Mouse (Mus musculus) hindbrain, embryonic 11.5 days (tissue): ENCODE measurements around the gene Itih5. TPM values are rescaled to one million over a fixed set of nuclear protein-coding genes. Genes with fewer than 3 reads are reported as not detected.
A peak's percentile ranks its signal among the peaks of the same experiment; 100 is the strongest.

Experiments
- ATAC-seq: fragments of 200-750 bp; cut with Nextera tagmentation; 2 replicates; pipeline ENCODE4 v1.8.0; 2017; ENCODE audit warnings: mild to moderate bottlenecking, moderate TSS enrichment, moderate library complexity; ENCODE audit not compliant: low FRiP score
- DNase-seq: peaks from one replicate; pipeline ENCODE4 v3.0.0-alpha.2; 2015; ENCODE audit warnings: low spot score
- H3K27ac ChIP-seq: fragments of 300-500 bp; sonication (generic); 2 replicates; pipeline ENCODE4 v1.5.1; 2014; ENCODE audit warnings: mild to moderate bottlenecking, low read depth, low read length
- H3K27me3 ChIP-seq: fragments of 300-500 bp; sonication (generic); 2 replicates; pipeline ENCODE4 v1.6.1; 2014; ENCODE audit warnings: mild to moderate bottlenecking, low read length, moderate library complexity, mixed read lengths; ENCODE audit not compliant: control insufficient read depth, insufficient read depth
- H3K36me3 ChIP-seq: fragments of 300-500 bp; sonication (generic); 2 replicates; pipeline ENCODE4 v1.6.1; 2014; ENCODE audit warnings: mild to moderate bottlenecking, low read length, moderate library complexity, mixed read lengths; ENCODE audit not compliant: control insufficient read depth, insufficient read depth
- H3K4me1 ChIP-seq: fragments of 300-500 bp; sonication (generic); replicated peaks from 2 replicates; pipeline ENCODE4 v1.6.1; 2014; ENCODE audit warnings: low read length, mixed read lengths; ENCODE audit not compliant: control insufficient read depth, insufficient read depth
- H3K4me2 ChIP-seq: fragments of 300-500 bp; sonication (generic); replicated peaks from 2 replicates; pipeline ENCODE4 v1.6.1; 2014; ENCODE audit warnings: mild to moderate bottlenecking, low read depth, low read length
- H3K4me3 ChIP-seq: fragments of 300-500 bp; sonication (generic); 2 replicates; pipeline ENCODE4 v1.5.1; 2014; ENCODE audit warnings: low read depth, low read length
- H3K9ac ChIP-seq: fragments of 300-500 bp; sonication (generic); 2 replicates; pipeline ENCODE4 v1.6.1; 2014; ENCODE audit warnings: low read depth, low read length
- H3K9me3 ChIP-seq: fragments of 300-500 bp; sonication (generic); 2 replicates; pipeline ENCODE4 v1.6.1; 2016; ENCODE audit warnings: low read length; ENCODE audit not compliant: control insufficient read depth
- WGBS: fragments of 180-500 bp; shearing (Covaris S2); extraction: QIAGEN DNeasy Blood & Tissue Kit; methylation state at CpG from one replicate; pipeline ENCODE4 v1.1.7; 2014; 5-methylcytosine and 5-hydroxymethylcytosine counted together
- polyA plus RNA-seq: library from polyadenylated mRNA; unstranded; fragments of >200 nt; fragmentation: Nextera tagmentation; extraction: Ambion mirVana; gene quantifications from 2 replicates; pipeline ENCODE4 v1.2.1, GENCODE M21; 2014

Itih5 gene
- polyA plus RNA-seq, 1 experiment from 2014 or later = 5.6 TPM

DNA sequence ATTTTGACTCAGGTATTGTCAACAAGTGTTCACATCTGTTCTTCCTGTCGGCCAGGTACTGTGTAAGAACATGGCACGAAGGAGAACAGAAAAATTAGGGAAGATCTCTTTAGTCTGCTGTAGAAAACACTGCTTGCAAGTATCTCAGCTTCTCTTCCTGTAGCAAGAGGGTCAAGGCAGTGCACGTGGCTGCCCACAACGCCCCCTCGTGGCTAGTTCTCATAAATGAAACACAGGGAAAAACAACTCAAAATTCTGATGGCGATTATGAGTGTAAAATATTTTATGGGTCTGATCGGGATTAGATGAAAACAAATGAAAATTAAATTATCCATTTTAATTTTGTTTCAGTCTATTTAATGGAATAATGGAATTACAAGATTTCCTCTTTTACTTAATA, 146.9 kb downstream of the Itih5 start:
- Histone ChIP-seq H3K27ac (no peak overlapping the region), H3K4me1 (peaks cover 2% of the 10 kb centered on the region; the same call in 1 of the 2 replicates), H3K4me3 (no peak overlapping the region), H3K36me3 (no peaks in the 10 kb centered on the region), H3K9ac (no peak overlapping the region), H3K9me3 (no peaks in the 10 kb centered on the region), H3K27me3 (no peaks in the 10 kb centered on the region), H3K4me2 (no peak overlapping the region)
- DNase-seq (peak; percentile 39), ATAC-seq (no peak)
- 54% methylated on average over 7 of the region's 7 CpGs for WGBS

DNA sequence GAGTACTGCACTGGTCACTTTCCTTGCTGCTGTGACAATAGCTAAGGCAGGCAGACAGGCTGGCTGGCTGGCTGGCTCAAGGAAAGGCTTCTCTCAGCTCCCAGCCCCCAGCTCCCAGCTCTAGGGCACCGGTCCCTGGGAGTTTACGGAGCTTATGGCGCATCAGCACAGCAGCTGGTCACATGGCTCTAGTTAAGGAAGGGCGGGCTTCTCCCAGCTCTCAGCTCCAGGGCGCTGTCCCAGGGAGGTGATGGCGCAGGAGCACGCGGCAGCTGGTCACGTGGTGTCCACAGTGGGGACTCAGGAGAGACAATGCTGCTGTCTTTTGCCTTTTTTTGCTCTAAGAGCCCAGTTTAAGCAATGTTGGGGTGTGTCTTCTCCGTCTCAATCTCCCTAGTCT, 147.4 kb downstream of the Itih5 start:
- no peaks in the 10 kb centered on the region for H3K27me3 ChIP-seq
- peak overlapping the region; percentile 9; the same call in 1 of the 2 replicates for H3K4me2 ChIP-seq
- no peak overlapping the region for H3K27ac ChIP-seq
- ATAC-seq = peak; percentile 79
- peak; percentile 52 for DNase-seq
- H3K9ac ChIP-seq = no peak overlapping the region
- H3K4me1 ChIP-seq = peaks cover 2% of the 10 kb centered on the region; the same call in 1 of the 2 replicates
- no peak overlapping the region for H3K4me3 ChIP-seq
- H3K36me3 ChIP-seq = no peaks in the 10 kb centered on the region
- 39% methylated on average over 10 of the region's 10 CpGs for WGBS
- no peaks in the 10 kb centered on the region for H3K9me3 ChIP-seq

GRCm38 (mm10) chr2:10301391-10301790, 148.0 kb downstream of the Itih5 start:
- WGBS = 69% methylated on average over 3 of the region's 3 CpGs
- no peak for ATAC-seq

GRCm38 (mm10) chr2:10301997-10302396, 148.6 kb downstream of the Itih5 start:
- ATAC-seq (no peak), DNase-seq (no peak)
- no peaks in the 10 kb centered on the region for H3K36me3 ChIP-seq
- no peaks in the 10 kb centered on the region for H3K27me3 ChIP-seq
- no peak overlapping the region for H3K4me2 ChIP-seq
- no peaks in the 10 kb centered on the region; the same call in 1 of the 2 replicates for H3K4me1 ChIP-seq
- H3K4me3 ChIP-seq = no peak overlapping the region
- H3K9ac ChIP-seq = no peak overlapping the region
- no peaks in the 10 kb centered on the region for H3K9me3 ChIP-seq
- 94% methylated on average over 9 of the region's 9 CpGs for WGBS
- no peak overlapping the region for H3K27ac ChIP-seq

More at GRCm38 (mm10) chr2:10301391-10301790, 148.0 kb downstream of the Itih5 start:
- DNase-seq = no peak
- H3K9ac ChIP-seq = no peak overlapping the region
- H3K36me3 ChIP-seq = no peaks in the 10 kb centered on the region
- no peaks in the 10 kb centered on the region for H3K27me3 ChIP-seq
- no peak overlapping the region for H3K4me3 ChIP-seq
- no peak overlapping the region for H3K4me2 ChIP-seq
- H3K4me1 ChIP-seq = no peaks in the 10 kb centered on the region; the same call in 1 of the 2 replicates
- no peaks in the 10 kb centered on the region for H3K9me3 ChIP-seq
- H3K27ac ChIP-seq = no peak overlapping the region

DNA sequence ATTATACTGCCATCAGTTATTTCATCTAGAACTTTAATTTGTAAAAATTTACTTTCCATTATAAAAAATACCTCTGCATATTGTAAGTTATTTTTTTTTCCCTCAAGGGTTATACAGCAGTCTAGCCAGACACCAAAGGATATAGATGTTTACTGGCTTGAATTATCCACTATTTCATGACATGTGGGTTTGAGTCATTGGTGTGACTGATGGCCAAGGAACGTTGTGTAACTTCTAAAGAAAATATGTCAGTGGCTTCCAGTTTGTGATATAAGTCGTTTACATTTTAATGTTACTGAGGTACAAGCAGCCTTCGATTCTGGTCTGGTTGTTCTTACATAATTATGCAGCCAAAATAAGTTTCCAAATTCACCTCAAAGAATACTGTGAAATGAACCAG, 151.5 kb downstream of the Itih5 start:
- no peaks in the 10 kb centered on the region for H3K36me3 ChIP-seq
- WGBS = 77% methylated on average over 3 of the region's 3 CpGs
- DNase-seq = no peak
- H3K4me2 ChIP-seq = no peak overlapping the region
- no peak for ATAC-seq
- H3K9ac ChIP-seq = no peak overlapping the region
- H3K9me3 ChIP-seq = no peaks in the 10 kb centered on the region
- H3K4me3 ChIP-seq = no peak overlapping the region
- H3K27me3 ChIP-seq = no peaks in the 10 kb centered on the region
- H3K27ac ChIP-seq = no peak overlapping the region
- H3K4me1 ChIP-seq = no peaks in the 10 kb centered on the region; the same call in 1 of the 2 replicates

Other genes with a start within 250 kb of the Itih5 start
- gene Taf3, start 105.0 kb upstream of the Itih5 start, polyA plus RNA-seq = 18.3 and 18.9 TPM in 2 replicates
- gene Atp5c1, start 73.1 kb upstream of the Itih5 start, polyA plus RNA-seq = 566 and 567 TPM in 2 replicates
- 43.9 and 44.1 TPM in 2 replicates for gene Kin, start 73.0 kb upstream of the Itih5 start, polyA plus RNA-seq
- gene Itih2, start 22.2 kb upstream of the Itih5 start, polyA plus RNA-seq = 0.31 and 0.49 TPM in 2 replicates
- 1.4 and 2.6 TPM in 2 replicates for gene Sfmbt2, start 216.9 kb downstream of the Itih5 start, polyA plus RNA-seq